Mouse (Mus musculus) thymus, adult 2 months (tissue): ENCODE data around the gene Serpinb6c. TPM values are rescaled to one million over a fixed set of nuclear protein-coding genes. Genes with fewer than 3 reads are reported as not detected.

Experiments used
- DNase-seq: peaks from one replicate; pipeline ENCODE4 v3.0.0; 2021
- H3K27ac ChIP-seq: fragments of 200-500 bp; 2 replicates; pipeline ENCODE4 v1.5.1; 2012; ENCODE audit warnings: low read length, control low read depth; ENCODE audit not compliant: control insufficient read depth, insufficient read depth
- H3K27me3 ChIP-seq: fragments of 200-500 bp; 2 replicates; pipeline ENCODE4 v1.6.1; 2012; ENCODE audit warnings: mild to moderate bottlenecking, low read length, moderate library complexity, mixed read lengths; ENCODE audit not compliant: control insufficient read depth, insufficient read depth
- H3K36me3 ChIP-seq: fragments of 200-500 bp; 2 replicates; pipeline ENCODE4 v1.6.1; 2012; ENCODE audit warnings: mild to moderate bottlenecking, low read length, moderate library complexity; ENCODE audit not compliant: control insufficient read depth, insufficient read depth
- H3K4me1 ChIP-seq: fragments of 200-500 bp; replicated peaks from 2 replicates; pipeline ENCODE4 v1.6.1; 2012; ENCODE audit warnings: low read length; ENCODE audit not compliant: control insufficient read depth, insufficient read depth
- H3K4me3 ChIP-seq: fragments of 200-500 bp; 2 replicates; pipeline ENCODE4 v1.5.1; 2012; ENCODE audit warnings: mild to moderate bottlenecking, low read length, control low read depth, moderate library complexity; ENCODE audit not compliant: control insufficient read depth, insufficient read depth
- CTCF ChIP-seq: fragments of 200-500 bp; IDR thresholded peaks from 2 replicates; pipeline ENCODE4 v1.5.1; 2012; ENCODE audit warnings: mild to moderate bottlenecking, control low read depth, low read length, moderate library complexity, borderline replicate concordance; ENCODE audit not compliant: control insufficient read depth, poor library complexity, insufficient read depth; ENCODE audit errors: extremely low read depth
- POLR2A ChIP-seq: fragments of 200-500 bp; IDR thresholded peaks from 2 replicates; pipeline ENCODE4 v1.6.1; 2012; ENCODE audit warnings: mild to moderate bottlenecking, low read length, control low read depth, moderate library complexity; ENCODE audit not compliant: control insufficient read depth, poor library complexity, insufficient read depth; ENCODE audit errors: extremely low read depth
- WGBS: fragments of 180-500 bp; shearing (Covaris S2); methylation state at CpG from one replicate; pipeline ENCODE4 v1.1.7; 2018; 5-methylcytosine and 5-hydroxymethylcytosine counted together
- polyA plus RNA-seq: library from polyadenylated mRNA; depleted of rRNA; stranded (reverse); fragments of >200 nt; gene quantifications from 2 replicates; pipeline ENCODE4 v1.2.3, GENCODE M21; 2012; rRNA removed

Gene Serpinb6c
- polyA plus RNA-seq, 1 experiment = 0.09 TPM

- no peak for DNase-seq
- WGBS = 87% methylated on average over 3 of the region's 3 CpGs
- TF ChIP-seq CTCF = no peak
- no peak for TF ChIP-seq POLR2A
- H3K36me3 ChIP-seq = no peaks in the 10 kb centered on the region
- no peak overlapping the region for H3K4me3 ChIP-seq
- H3K27ac ChIP-seq = no peak overlapping the region
- no peaks in the 10 kb centered on the region for H3K27me3 ChIP-seq
- no peaks in the 10 kb centered on the region for H3K4me1 ChIP-seq
Measured at GRCm38 (mm10) chr13:33906821-33907220, 1.3 kb upstream of the Serpinb6c start.

GRCm38 (mm10) chr13:33903290-33903689 lies 2.2 kb downstream of the Serpinb6c start:
- H3K27me3 ChIP-seq = no peaks in the 10 kb centered on the region
- H3K36me3 ChIP-seq = no peaks in the 10 kb centered on the region
- no peak overlapping the region for H3K4me3 ChIP-seq
- H3K4me1 ChIP-seq = no peaks in the 10 kb centered on the region
- 97% methylated on average over 2 of the region's 2 CpGs for WGBS
- no peak overlapping the region for H3K27ac ChIP-seq
- TF ChIP-seq CTCF (no peak), POLR2A (no peak)
- no peak for DNase-seq

- Histone ChIP-seq H3K36me3 (no peaks in the 10 kb centered on the region), H3K27me3 (no peaks in the 10 kb centered on the region), H3K4me3 (no peak overlapping the region), H3K27ac (no peak overlapping the region), H3K4me1 (no peaks in the 10 kb centered on the region)
- 46% methylated on average over 2 of the region's 2 CpGs for WGBS
- DNase-seq = peak; percentile 6
- TF ChIP-seq POLR2A = no peak
Measured at GRCm38 (mm10) chr13:33894207-33894606, 11.3 kb downstream of the Serpinb6c start.

- no peak for DNase-seq
- TF ChIP-seq CTCF (no peak), POLR2A (no peak)
- H3K4me1 ChIP-seq = no peaks in the 10 kb centered on the region
- H3K4me3 ChIP-seq = no peak within 1 kb of the TSS
- WGBS = 63% methylated on average over 1 of the region's 1 CpGs
- no peak within 1 kb of the TSS for H3K27ac ChIP-seq
- H3K27me3 ChIP-seq = no peaks in the 10 kb centered on the region
- no peaks in the 10 kb centered on the region for H3K36me3 ChIP-seq
Measured at GRCm38 (mm10) chr13:33843308-33843707, 62.2 kb downstream of the Serpinb6c start, which contains the start of gene Serpinb6e. Gene Serpinb6e, minus strand, starts transcription at chr13:33843408.

GRCm38 (mm10) chr13:33830751-33831150 lies 74.8 kb downstream of the Serpinb6c start:
- Histone ChIP-seq H3K27me3 (no peaks in the 10 kb centered on the region), H3K27ac (no peak overlapping the region), H3K36me3 (no peaks in the 10 kb centered on the region), H3K4me1 (no peaks in the 10 kb centered on the region), H3K4me3 (no peak overlapping the region)
- TF ChIP-seq POLR2A = no peak
- no peak for TF ChIP-seq CTCF
- no peak for DNase-seq
- 90% methylated on average over 2 of the region's 2 CpGs for WGBS

Other genes with a start within 250 kb of the Serpinb6c start
- gene Serpinb6d, start 244.3 kb downstream of the Serpinb6c start, polyA plus RNA-seq = not detected in 2 replicates
- not detected in 2 replicates for gene Serpinb6e, start 62.3 kb downstream of the Serpinb6c start, polyA plus RNA-seq
- 2.8 and 3.5 TPM in 2 replicates for gene Nqo2, start 59.0 kb upstream of the Serpinb6c start, polyA plus RNA-seq
- 8.9 and 14.1 TPM in 2 replicates for gene Ripk1, start 96.7 kb upstream of the Serpinb6c start, polyA plus RNA-seq
- gene Serpinb6a, start 97.1 kb upstream of the Serpinb6c start, polyA plus RNA-seq = 48.3 and 50.2 TPM in 2 replicates
- gene Bphl, start 131.9 kb upstream of the Serpinb6c start, polyA plus RNA-seq = 24.7 and 25.9 TPM in 2 replicates
- 469 and 567 TPM in 2 replicates for gene Tubb2a, start 172.3 kb upstream of the Serpinb6c start, polyA plus RNA-seq
- gene Tubb2b, start 224.8 kb upstream of the Serpinb6c start, polyA plus RNA-seq = 217 and 264 TPM in 2 replicates